Mouse (Mus musculus) bone marrow, adult 2 months (tissue): ENCODE data around the gene Gm8113. TPM values are rescaled to one million over a fixed set of nuclear protein-coding genes. Genes with fewer than 3 reads are reported as not detected.
"Not testable (repeated sequence)": the region's sequence is repeated elsewhere in the genome, so short reads cannot be mapped to it uniquely, and the experiment has no call there.

Source experiments
- H3K27ac ChIP-seq: fragments of 200-500 bp; 2 replicates; pipeline ENCODE4 v1.5.1; 2012; ENCODE audit warnings: low read depth, mild to moderate bottlenecking, control low read depth, inconsistent platforms, low read length; ENCODE audit not compliant: control insufficient read depth, poor library complexity, insufficient read depth
- H3K4me1 ChIP-seq: fragments of 200-500 bp; 2 replicates; pipeline ENCODE4 v1.6.1; 2011; ENCODE audit warnings: low read length; ENCODE audit not compliant: control insufficient read depth, insufficient read depth
- H3K4me3 ChIP-seq: fragments of 200-500 bp; replicated peaks from 2 replicates; pipeline ENCODE3; 2011; ENCODE audit warnings: mild to moderate bottlenecking, low read depth, low read length, control low read depth; ENCODE audit not compliant: control insufficient read depth
- CTCF ChIP-seq: fragments of 200-500 bp; IDR thresholded peaks from 2 replicates; pipeline ENCODE4 v1.5.1; 2011; ENCODE audit warnings: low read length, control low read depth; ENCODE audit not compliant: control insufficient read depth, insufficient read depth
- WGBS: fragments of 180-500 bp; shearing (Covaris S2); methylation state at CpG from one replicate; pipeline ENCODE4 v1.1.7; 2018; 5-methylcytosine and 5-hydroxymethylcytosine counted together
- polyA plus RNA-seq: library from polyadenylated mRNA; stranded (reverse); fragments of >200 nt; gene quantifications from 2 replicates; pipeline ENCODE4 v1.2.4, GENCODE M21; 2011; ENCODE audit warnings: low replicate concordance; ENCODE audit not compliant: missing spikeins, insufficient read depth, insufficient read length

Gm8113 gene
- polyA plus RNA-seq, result 1.5 and 4.8 TPM in 2 replicates

DNA sequence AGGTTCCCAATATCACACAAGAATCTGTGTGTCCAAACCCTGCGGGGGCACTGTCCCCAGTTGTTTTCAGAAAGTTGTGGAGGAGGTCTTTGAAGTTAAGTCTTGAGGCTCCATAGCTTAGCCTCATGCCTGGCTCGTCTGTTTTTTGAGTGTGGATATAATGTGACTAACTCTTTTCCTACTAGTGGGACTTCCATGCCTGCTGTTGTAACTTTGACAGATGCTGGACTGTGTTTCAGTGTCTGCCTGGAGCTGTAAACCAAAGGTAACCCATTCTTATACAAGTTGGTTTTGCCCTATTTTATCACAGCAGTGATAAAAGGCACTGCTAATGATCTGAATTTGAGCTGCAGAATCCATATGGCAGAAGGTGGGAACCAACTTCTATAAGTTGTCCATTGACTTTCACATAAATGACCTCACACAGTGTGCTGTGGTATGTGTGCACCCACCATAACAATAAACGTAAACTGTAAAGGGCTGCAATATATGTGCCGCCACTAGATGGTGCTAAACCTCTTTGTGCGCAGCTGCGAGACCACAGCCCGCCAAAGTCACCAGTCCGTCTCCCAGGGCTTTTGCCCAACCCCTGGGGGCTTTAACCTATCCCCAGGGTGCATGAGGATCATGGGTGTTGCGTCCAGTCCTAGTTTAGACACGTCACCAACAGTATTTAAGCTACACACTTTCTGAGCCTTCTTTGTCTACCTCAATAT, at the start of gene Gm8113:
TSS of gene Gm8113 (plus strand) at position 703 of the 716 bp plus-strand sequence.
- not testable (repeated sequence) for H3K27ac ChIP-seq, H3K4me1 ChIP-seq
- TF ChIP-seq CTCF, result peak; percentile 71
- peak within 1 kb of the TSS; percentile 67 for H3K4me3 ChIP-seq
- WGBS, result 11% methylated on average over 10 of the region's 10 CpGs

DNA sequence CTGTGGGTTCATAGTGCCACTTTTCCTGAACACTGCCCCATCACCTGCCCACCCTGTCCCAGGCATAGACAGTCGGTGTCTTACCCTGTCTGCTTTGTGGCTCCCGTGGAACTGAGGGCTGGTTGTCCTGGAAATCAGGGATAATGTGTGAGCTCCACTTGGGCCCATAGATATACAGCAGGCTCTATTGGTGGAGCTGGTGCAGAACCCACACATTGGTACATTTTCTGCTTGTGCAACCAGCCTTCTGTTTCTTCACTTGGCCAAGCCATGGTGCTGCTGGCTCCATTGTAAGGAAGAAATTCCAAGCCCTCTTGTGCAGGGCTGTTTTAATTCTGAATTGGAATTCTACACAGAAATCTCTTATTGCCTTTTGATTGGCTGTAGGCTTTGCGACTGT, 49.8 kb upstream of the Gm8113 start, which contains the start of gene Ear1:
TSS of gene Ear1 (minus strand) at position 101 of the 400 bp plus-strand sequence.
- H3K4me1 ChIP-seq, H3K4me3 ChIP-seq, H3K27ac ChIP-seq: not testable (repeated sequence)
- WGBS, result 72% methylated on average over 3 of the region's 3 CpGs

GRCm38 (mm10) chr14:43877789-43878188, 47.4 kb upstream of the Gm8113 start:
- WGBS, result 76% methylated on average over 1 of the region's 2 CpGs
- not testable (repeated sequence) for H3K4me3 ChIP-seq, H3K4me1 ChIP-seq, H3K27ac ChIP-seq

- H3K4me1 ChIP-seq, H3K27ac ChIP-seq, H3K4me3 ChIP-seq: not testable (repeated sequence)
- WGBS, result 64% methylated on average over 5 of the region's 5 CpGs
Measured at GRCm38 (mm10) chr14:43879966-43880545, 45.1 kb upstream of the Gm8113 start.

DNA sequence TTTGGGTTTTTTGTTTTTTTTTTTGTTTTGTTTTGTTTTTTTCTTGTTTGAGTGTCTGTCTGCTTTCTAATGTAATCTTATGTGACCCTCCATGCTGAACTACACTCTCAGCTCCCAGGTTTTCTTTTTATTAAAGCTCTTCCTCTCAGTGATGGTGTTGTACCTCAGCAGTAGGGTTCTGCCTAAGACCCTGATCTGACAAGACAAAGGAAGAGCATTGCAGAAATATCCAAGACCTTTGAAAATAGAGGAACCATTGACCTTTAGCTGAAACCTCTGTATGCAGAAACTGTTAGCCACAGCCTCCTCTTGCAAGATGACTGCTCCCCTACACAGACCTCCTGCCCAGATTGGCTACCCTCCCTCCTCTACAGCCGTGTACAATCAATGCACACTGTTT, 39.0 kb upstream of the Gm8113 start:
- H3K4me3 ChIP-seq, H3K4me1 ChIP-seq, H3K27ac ChIP-seq: not testable (repeated sequence)
- 44% methylated on average over 1 of the region's 1 CpGs for WGBS

DNA sequence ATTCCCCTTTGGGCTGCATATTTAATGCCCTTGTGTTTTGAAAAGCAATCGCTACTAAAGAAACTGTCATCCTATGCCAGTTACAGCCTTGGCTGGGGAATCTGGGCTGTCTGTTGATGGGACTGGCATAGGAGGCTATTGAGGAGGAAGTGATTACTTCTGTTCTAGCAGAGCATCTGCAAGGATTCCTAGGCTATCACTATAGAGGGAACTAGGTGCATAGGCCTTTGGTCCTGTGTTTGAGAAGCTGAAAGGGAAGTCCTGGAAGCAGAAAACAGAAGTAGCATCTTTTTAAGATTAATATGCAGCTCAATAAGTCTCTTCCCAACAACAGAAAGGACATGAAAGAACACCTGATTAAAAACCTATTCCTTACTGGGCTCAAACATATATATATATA, 33.9 kb upstream of the Gm8113 start:
- not testable (repeated sequence) for H3K4me1 ChIP-seq, H3K4me3 ChIP-seq, H3K27ac ChIP-seq
- 89% methylated on average over 1 of the region's 1 CpGs for whole genome bisulfite sequencing

GRCm38 (mm10) chr14:43895357-43895756, 29.8 kb upstream of the Gm8113 start:
- not testable (repeated sequence) for H3K27ac ChIP-seq
- 38% methylated on average over 2 of the region's 2 CpGs for WGBS

DNA sequence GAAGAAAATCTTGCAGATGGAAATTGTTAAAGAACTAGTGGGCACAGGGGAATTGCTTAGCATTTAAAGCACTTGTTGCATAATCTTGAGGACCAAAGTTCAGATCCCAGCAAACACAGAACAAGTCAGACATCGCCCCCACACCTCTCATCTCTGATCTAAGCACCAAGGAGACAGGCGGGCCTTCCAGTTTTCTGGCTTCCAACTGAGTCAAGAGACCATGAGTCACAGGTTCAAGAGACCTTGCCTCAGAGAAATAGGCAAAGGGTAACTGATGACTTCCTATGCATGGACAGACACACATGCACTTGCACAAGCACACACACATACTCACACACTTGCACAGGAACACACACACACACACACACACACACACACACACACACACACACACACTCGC, 26.6 kb upstream of the Gm8113 start:
- WGBS, result 58% methylated on average over 3 of the region's 3 CpGs
- not testable (repeated sequence) for H3K27ac ChIP-seq, H3K4me1 ChIP-seq, H3K4me3 ChIP-seq

More at GRCm38 (mm10) chr14:43895357-43895756, 29.8 kb upstream of the Gm8113 start:
- not testable (repeated sequence) for H3K4me1 ChIP-seq, H3K4me3 ChIP-seq

GRCm38 (mm10) chr14:43918214-43918613, 7.0 kb upstream of the Gm8113 start:
- not testable (repeated sequence) for H3K27ac ChIP-seq, H3K4me3 ChIP-seq

DNA sequence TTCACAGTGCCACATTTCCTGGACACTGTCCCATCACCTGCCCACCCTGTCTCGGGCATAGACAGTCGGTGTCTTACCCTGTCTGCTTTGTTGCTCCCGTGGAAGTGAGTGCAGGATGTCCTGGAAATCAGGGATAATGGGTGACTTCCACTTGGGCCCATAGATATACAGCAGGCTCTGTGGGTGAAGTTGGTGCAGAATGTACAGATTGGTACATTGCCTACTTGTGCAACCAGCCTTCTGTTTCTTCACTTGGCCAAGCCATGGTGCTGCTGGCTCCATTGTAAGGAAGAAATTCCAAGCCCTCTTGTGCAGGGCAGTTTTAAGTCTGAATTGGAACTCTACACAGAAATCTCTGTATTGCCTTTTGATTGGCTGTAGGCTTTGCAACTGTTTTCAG, 1.7 kb upstream of the Gm8113 start, which contains the start of gene Ear10:
TSS of gene Ear10 (minus strand) at position 101 of the 400 bp plus-strand sequence.
- not testable (repeated sequence) for H3K27ac ChIP-seq, H3K4me3 ChIP-seq, H3K4me1 ChIP-seq
- 77% methylated on average over 3 of the region's 3 CpGs for WGBS

More at GRCm38 (mm10) chr14:43918214-43918613, 7.0 kb upstream of the Gm8113 start:
- not testable (repeated sequence) for H3K4me1 ChIP-seq

DNA sequence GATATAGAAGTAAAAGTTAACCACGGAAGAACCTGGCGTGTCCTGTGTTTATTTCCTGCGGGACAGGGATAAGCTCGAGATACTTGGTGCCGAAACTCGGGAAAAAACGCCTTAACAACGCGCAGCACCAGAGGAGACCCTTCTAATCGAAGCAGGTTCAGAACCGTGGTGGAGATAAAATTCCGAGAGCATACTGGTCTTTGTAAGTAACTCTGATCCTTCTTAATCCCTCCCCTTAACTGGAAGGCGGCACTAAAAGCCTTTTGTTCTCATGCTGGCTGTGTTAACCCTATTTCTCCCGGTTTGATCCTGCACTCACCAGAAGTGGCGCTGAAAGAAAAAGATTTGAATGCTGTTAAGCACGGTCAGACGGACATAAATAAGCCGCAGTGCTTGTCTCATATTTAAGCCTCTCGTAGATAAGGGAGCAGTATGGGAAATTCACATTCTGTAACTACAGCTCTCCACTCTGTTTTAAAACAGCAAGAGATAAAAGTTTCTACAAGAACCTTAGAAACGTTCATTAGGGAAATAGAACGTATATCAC, 287 bp downstream of the Gm8113 start:
- peak overlapping the region; percentile 67 for H3K4me3 ChIP-seq
- WGBS, result 5% methylated on average over 21 of the region's 21 CpGs
- not testable (repeated sequence) for H3K27ac ChIP-seq, H3K4me1 ChIP-seq
